Mouse (Mus musculus) liver, postnatal 0 days (tissue): Measurements from ENCODE around the gene Zdhhc4.

Experiments used
- CTCF ChIP-seq: sonication (generic); IDR thresholded peaks from 2 replicates; pipeline ENCODE4 v1.5.1; 2016; ENCODE audit warnings: antibody characterized with exemption, low read depth
- EP300 ChIP-seq: IDR thresholded peaks from 2 replicates; pipeline ENCODE4 v1.6.1; 2016; ENCODE audit warnings: antibody characterized with exemption, low read depth, mild to moderate bottlenecking

DNA sequence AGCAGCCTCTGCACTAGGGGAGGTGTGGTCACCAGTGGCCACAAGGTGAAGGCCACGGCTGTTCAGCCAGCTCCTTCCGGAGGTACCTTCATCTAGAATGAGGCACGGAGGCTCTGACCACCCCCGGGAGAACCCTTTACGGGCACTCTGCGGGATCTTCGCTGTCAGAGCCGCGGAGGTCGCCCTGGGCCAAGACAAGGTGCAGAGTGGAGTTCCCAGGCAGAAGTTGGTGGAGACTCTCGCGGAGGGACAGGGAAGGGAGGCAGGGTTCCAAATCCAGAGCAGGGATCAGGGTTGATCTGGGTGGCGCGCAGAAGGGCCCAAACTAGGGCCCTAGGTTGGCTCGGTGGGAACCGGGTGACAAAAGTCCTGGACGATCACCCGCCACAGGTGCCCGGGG, 36.2 kb downstream of the Zdhhc4 start:
- no peak for TF ChIP-seq CTCF
- TF ChIP-seq EP300: no peak
